Mouse (Mus musculus): ENCODE measurements around the gene Aco1. TPM values are rescaled to one million over a fixed set of nuclear protein-coding genes. Genes with fewer than 3 reads are reported as not detected.

Gene Aco1
- total and polyA plus RNA-seq, 3 experiments = 23.4 to 29.6 (median 28.3) TPM

DNA sequence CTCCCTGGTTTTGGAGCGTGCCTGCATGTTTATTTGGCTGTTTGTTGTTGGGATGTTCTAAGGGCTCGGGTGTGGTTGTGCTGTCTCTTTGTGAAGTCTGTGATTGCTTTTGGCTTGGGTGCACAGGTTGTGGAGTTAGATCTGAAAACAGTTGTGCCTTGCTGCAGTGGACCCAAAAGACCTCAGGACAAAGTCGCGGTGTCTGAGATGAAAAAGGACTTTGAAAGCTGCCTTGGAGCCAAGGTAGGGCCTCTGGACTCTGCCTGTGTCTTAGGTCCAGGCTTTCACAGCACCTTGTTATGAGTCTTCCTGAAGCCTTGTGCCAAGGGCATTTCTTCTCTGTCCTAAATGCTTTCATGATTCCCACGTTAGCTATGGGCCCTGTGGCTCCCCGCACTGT, 37.2 kb downstream of the Aco1 start:
- TF ChIP-seq POLR2A (IDR thresholded peaks at IDR 0.05; ENCODE audit: insufficient read depth, low read depth, low read length) = no peak
- TF ChIP-seq CTCF (IDR thresholded peaks at IDR 0.05) = no peak
- no peak for TF ChIP-seq EP300 (IDR thresholded peaks at IDR 0.05; ENCODE audit: insufficient read depth, low read depth, low read length)
- intact Hi-C loops (cut with DNase I) = no loop called here
- H3K79me2 ChIP-seq (replicated peaks; ENCODE audit: control insufficient read depth, insufficient read depth, low read length) = no peaks in the 10 kb centered on the region
- H3K4me3 ChIP-seq = no peak overlapping the region
- H3K9ac ChIP-seq (ENCODE audit: low read depth, low read length) = no peak overlapping the region
- H3K4me1 ChIP-seq (ENCODE audit: control insufficient read depth, insufficient read depth, low read length) = no peaks in the 10 kb centered on the region
- DNase-seq = no peak
- no peaks in the 10 kb centered on the region for H3K27me3 ChIP-seq (ENCODE audit: control insufficient read depth, insufficient read depth, low read length)
- WGBS = 94% methylated on average over 6 of the region's 6 CpGs
- no peaks in the 10 kb centered on the region for H3K36me3 ChIP-seq (ENCODE audit: control insufficient read depth, insufficient read depth, low read length)
- no peak overlapping the region for H3K27ac ChIP-seq

DNA sequence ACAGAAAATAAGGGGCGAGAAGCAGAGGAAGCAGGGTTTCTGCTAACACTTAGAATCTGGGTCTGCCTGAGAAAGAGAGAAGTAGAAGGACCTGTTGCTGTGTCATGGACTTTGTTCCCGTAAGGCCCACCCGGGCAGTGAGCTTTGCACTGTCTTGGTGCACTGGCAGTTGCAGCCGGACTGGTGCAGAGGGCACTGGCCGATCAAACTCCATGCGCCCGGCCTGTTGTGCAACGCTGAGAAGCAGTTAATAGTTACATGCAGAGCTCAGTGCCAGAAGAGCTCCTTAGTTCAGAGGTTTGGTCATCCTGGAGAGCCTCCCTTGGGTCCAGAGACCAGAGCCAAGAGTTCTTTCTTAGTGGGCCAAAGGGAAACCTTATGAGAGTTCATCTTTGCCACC, 38.8 kb downstream of the Aco1 start:
- intact Hi-C loops (cut with DNase I) = no loop called here
- no peaks in the 10 kb centered on the region for H3K36me3 ChIP-seq (ENCODE audit: control insufficient read depth, insufficient read depth, low read length)
- no peaks in the 10 kb centered on the region for H3K27me3 ChIP-seq (ENCODE audit: control insufficient read depth, insufficient read depth, low read length)
- H3K4me1 ChIP-seq (ENCODE audit: control insufficient read depth, insufficient read depth, low read length) = no peaks in the 10 kb centered on the region
- H3K27ac ChIP-seq = no peak overlapping the region
- no peak for TF ChIP-seq POLR2A (IDR thresholded peaks at IDR 0.05; ENCODE audit: insufficient read depth, low read depth, low read length)
- no peak for TF ChIP-seq EP300 (IDR thresholded peaks at IDR 0.05; ENCODE audit: insufficient read depth, low read depth, low read length)
- TF ChIP-seq CTCF (IDR thresholded peaks at IDR 0.05) = no peak
- WGBS = 93% methylated on average over 8 of the region's 8 CpGs
- H3K9ac ChIP-seq (ENCODE audit: low read depth, low read length) = no peak overlapping the region
- H3K79me2 ChIP-seq (replicated peaks; ENCODE audit: control insufficient read depth, insufficient read depth, low read length) = no peaks in the 10 kb centered on the region
- H3K4me3 ChIP-seq = no peak overlapping the region
- DNase-seq = no peak

DNA sequence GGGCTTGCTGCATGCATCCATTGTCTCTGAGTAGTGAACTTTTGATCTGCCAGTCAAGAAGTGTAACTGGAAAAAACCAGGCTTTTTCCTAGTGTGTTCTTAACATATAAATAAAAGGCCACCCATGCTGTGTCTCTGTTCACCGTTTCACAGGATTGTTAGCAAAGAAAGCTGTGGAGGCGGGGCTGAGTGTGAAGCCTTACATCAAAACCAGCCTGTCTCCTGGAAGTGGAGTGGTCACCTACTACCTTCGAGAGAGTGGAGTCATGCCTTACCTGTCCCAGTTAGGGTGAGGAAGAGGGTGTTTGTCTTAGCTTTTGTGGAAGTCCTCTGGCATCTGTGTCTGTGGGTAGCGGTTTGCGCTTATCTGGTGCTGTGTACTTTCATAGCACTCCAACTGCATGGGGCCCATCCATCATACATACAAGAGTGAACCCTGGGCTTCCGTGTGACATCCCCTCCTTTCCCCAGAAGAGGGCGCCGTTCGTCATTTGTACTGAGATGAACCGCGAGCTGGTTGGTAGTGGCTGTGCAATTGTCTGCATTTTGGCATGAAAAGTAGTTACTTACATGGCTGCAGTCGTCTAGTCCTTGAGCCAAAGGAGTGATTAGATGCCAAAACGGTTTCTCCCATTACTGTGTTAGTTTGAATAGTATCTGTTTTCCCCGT, 39.9 kb downstream of the Aco1 start:
- Histone ChIP-seq H3K4me1 (ENCODE audit: control insufficient read depth, insufficient read depth, low read length) (no peaks in the 10 kb centered on the region), H3K9ac (ENCODE audit: low read depth, low read length) (no peak overlapping the region), H3K27ac (no peak overlapping the region), H3K36me3 (ENCODE audit: control insufficient read depth, insufficient read depth, low read length) (no peaks in the 10 kb centered on the region), H3K79me2 (replicated peaks; ENCODE audit: control insufficient read depth, insufficient read depth, low read length) (no peaks in the 10 kb centered on the region), H3K27me3 (ENCODE audit: control insufficient read depth, insufficient read depth, low read length) (no peaks in the 10 kb centered on the region), H3K4me3 (no peak overlapping the region)
- intact Hi-C loops (cut with DNase I) = loop anchor here (1.0 kb wide), 2 partner anchors 48 to 103 kb away; no protein-coding TSS in a partner anchor
- TF ChIP-seq CTCF (IDR thresholded peaks at IDR 0.05) (peak; percentile 79), POLR2A (IDR thresholded peaks at IDR 0.05; ENCODE audit: insufficient read depth, low read depth, low read length) (no peak), EP300 (IDR thresholded peaks at IDR 0.05; ENCODE audit: insufficient read depth, low read depth, low read length) (no peak)
- DNase-seq = peak; percentile 49 to 63
- 41% methylated on average over 14 of the region's 14 CpGs for WGBS

GRCm38 (mm10) chr4:40183781-40184180, 40.9 kb downstream of the Aco1 start:
- no peak for TF ChIP-seq CTCF (IDR thresholded peaks at IDR 0.05)
- TF ChIP-seq POLR2A (IDR thresholded peaks at IDR 0.05; ENCODE audit: insufficient read depth, low read depth, low read length) = no peak
- no peaks in the 10 kb centered on the region for H3K4me1 ChIP-seq (ENCODE audit: control insufficient read depth, insufficient read depth, low read length)
- H3K4me3 ChIP-seq = no peak overlapping the region
- H3K36me3 ChIP-seq (ENCODE audit: control insufficient read depth, insufficient read depth, low read length) = no peaks in the 10 kb centered on the region
- intact Hi-C loops (cut with DNase I) = loop anchor here (1.0 kb wide), 2 partner anchors 49 to 102 kb away; no protein-coding TSS in a partner anchor
- H3K79me2 ChIP-seq (replicated peaks; ENCODE audit: control insufficient read depth, insufficient read depth, low read length) = no peaks in the 10 kb centered on the region
- no peak overlapping the region for H3K27ac ChIP-seq
- no peak for DNase-seq
- WGBS = 93% methylated on average over 6 of the region's 6 CpGs
- no peak overlapping the region for H3K9ac ChIP-seq (ENCODE audit: low read depth, low read length)
- H3K27me3 ChIP-seq (ENCODE audit: control insufficient read depth, insufficient read depth, low read length) = no peaks in the 10 kb centered on the region

DNA sequence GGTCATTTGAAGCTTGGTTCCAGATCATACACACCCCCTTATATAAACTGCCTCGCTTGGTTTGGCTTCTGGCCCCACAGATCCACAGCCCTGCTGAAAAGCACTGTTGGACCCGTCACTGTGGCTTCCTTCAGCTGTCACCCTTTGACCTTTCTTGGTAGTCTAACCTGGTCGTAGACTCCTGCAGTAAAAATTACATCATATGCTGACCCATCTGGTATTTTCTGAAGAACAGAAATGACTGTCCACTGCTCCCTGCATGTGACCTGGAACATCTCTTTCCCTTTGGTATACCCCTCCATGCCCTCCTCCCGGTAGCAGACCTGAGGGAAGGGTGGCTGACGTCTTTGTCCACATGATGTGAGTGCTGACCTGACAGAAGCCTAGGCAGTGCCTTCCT, 41.6 kb downstream of the Aco1 start:
- Histone ChIP-seq H3K4me3 (no peak overlapping the region), H3K4me1 (ENCODE audit: control insufficient read depth, insufficient read depth, low read length) (no peaks in the 10 kb centered on the region), H3K36me3 (ENCODE audit: control insufficient read depth, insufficient read depth, low read length) (no peaks in the 10 kb centered on the region), H3K9ac (ENCODE audit: low read depth, low read length) (no peak overlapping the region), H3K79me2 (replicated peaks; ENCODE audit: control insufficient read depth, insufficient read depth, low read length) (no peaks in the 10 kb centered on the region), H3K27me3 (ENCODE audit: control insufficient read depth, insufficient read depth, low read length) (no peaks in the 10 kb centered on the region), H3K27ac (no peak overlapping the region)
- TF ChIP-seq CTCF (IDR thresholded peaks at IDR 0.05) = no peak
- WGBS = 76% methylated on average over 5 of the region's 5 CpGs
- no peak for DNase-seq
- intact Hi-C loops (cut with DNase I) = no loop called here

- Histone ChIP-seq H3K27me3 (ENCODE audit: control insufficient read depth, insufficient read depth, low read length) (no peaks in the 10 kb centered on the region), H3K27ac (no peak overlapping the region), H3K9ac (ENCODE audit: low read depth, low read length) (no peak overlapping the region), H3K4me3 (no peak overlapping the region), H3K79me2 (replicated peaks; ENCODE audit: control insufficient read depth, insufficient read depth, low read length) (no peaks in the 10 kb centered on the region), H3K36me3 (ENCODE audit: control insufficient read depth, insufficient read depth, low read length) (no peaks in the 10 kb centered on the region), H3K4me1 (ENCODE audit: control insufficient read depth, insufficient read depth, low read length) (no peaks in the 10 kb centered on the region)
- 92% methylated on average over 7 of the region's 7 CpGs for WGBS
- intact Hi-C loops (cut with DNase I) = no loop called here
- DNase-seq = no peak
- TF ChIP-seq POLR2A (IDR thresholded peaks at IDR 0.05; ENCODE audit: insufficient read depth, low read depth, low read length) = no peak
- TF ChIP-seq CTCF (IDR thresholded peaks at IDR 0.05) = no peak
- no peak for TF ChIP-seq EP300 (IDR thresholded peaks at IDR 0.05; ENCODE audit: insufficient read depth, low read depth, low read length)
Observed at GRCm38 (mm10) chr4:40187956-40188355, 45.1 kb downstream of the Aco1 start.
